ENCODE assay signal across 12 mouse cellular contexts in the genomic region with DNA sequence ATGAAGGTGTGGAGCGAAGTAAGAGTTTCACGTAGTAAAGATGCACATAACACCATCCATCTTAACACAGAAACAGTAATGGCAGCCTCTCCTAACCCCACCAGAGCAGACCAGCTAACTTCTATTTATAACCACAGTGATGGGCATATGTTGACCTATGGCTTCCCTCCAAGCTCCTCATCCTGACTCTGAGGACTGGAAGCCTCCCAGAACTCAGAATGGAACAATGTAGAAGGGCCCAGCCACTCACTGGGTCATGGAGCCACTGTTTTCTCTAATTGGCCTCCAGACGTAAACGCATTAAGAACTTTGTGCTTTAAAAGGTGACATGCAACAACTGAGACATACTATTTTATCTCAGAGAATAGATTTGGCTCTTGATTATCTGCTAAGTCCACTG.
"Had no signal": no experiment of that assay in that cellular context is flagged by ENCODE, and none has a peak within 500 bp of the region (broad histone marks: within the 10 kb centered on the region; RNA-seq: fewer than 3 reads in every experiment).

No protein-coding gene starts in this region.

- DNase-seq: retina, postnatal 1 day; right cerebral cortex, adult 18-20 months; right cerebral cortex, postnatal 14 days; right cerebral cortex, postnatal 25 days; right cerebral cortex, postnatal 4 days; spleen, adult 18-20 months; thymus, adult 18-20 months; thymus, adult 2 months; thymus, postnatal 14 days; thymus, postnatal 25 days; thymus, postnatal 36 days; thymus, postnatal 4 days had no signal
